Mouse (Mus musculus): ENCODE measurements around the gene Rap1gap2.

Rap1gap2 gene

DNA sequence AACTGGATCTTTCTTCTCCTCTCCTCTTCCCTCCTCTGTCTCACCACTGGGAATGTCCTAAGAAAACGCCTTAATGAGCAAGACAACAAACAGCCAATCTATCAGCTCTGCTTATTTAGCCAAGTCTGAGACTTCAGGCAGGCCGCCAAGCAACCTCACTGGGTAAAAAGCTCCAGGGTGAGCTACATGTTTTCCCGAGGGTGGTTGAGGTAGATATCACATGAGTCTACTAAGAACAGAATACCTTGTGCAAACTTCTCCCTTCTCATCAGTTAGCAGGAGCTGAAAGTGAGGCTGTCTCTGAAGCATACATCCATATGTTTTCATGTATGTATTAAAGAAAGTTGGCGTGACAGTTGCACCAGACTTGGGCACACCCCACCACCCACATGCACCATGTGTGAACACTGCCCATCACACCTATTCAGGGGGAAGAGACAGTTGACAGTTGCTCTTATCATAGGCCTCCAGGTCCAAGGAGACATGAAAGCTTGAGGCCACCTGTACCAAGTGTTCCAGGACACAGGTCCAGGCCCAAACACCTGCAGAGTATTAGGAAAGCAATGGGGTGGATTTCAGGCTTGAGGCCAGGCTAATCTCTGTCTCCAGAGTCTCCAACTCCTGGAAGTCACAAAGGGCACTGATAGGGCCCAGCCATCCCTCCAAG, 35.8 kb downstream of the Rap1gap2 start:
- peak; percentile 57 for DNase-seq (ENCODE audit: low read depth)

- peak; percentile 54 for DNase-seq (ENCODE audit: low read depth)
Observed at GRCm38 (mm10) chr11:74572459-74573061, 38.2 kb downstream of the Rap1gap2 start.

- DNase-seq (ENCODE audit: low read depth), result no peak
Observed at GRCm38 (mm10) chr11:74569735-74570134, 41.0 kb downstream of the Rap1gap2 start.

GRCm38 (mm10) chr11:74568463-74568862, 42.3 kb downstream of the Rap1gap2 start:
- no peak for DNase-seq (ENCODE audit: low read depth)

DNA sequence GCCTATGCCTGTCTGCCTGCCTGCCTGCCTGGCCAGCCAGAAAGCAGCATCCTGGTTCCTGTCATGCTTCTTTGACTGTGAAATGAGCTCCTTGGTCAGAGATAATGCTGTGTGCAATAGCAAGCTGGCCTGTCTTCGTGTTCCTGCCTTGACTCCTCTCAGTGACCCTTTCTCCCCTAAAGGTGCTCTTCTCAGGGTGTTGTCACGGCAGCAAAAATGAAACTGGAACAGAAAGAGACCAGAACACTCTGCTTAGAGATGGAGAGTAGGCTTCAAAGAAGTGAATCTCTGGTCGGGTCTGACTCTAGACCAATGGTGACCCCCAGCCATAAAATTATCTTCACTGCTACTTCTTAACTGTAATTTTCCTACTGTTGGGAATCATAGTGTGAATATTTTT, 42.7 kb downstream of the Rap1gap2 start:
- DNase-seq (ENCODE audit: low read depth), result no peak

GRCm38 (mm10) chr11:74566326-74566874, 44.3 kb downstream of the Rap1gap2 start:
- DNase-seq (ENCODE audit: low read depth), result no peak

GRCm38 (mm10) chr11:74561392-74561791, 49.3 kb downstream of the Rap1gap2 start:
- DNase-seq (ENCODE audit: low read depth), result no peak

- no peak for DNase-seq (ENCODE audit: low read depth)
Observed at GRCm38 (mm10) chr11:74560600-74561227, 50.0 kb downstream of the Rap1gap2 start.

- no peak for DNase-seq (ENCODE audit: low read depth)
Observed at GRCm38 (mm10) chr11:74559793-74560433, 50.8 kb downstream of the Rap1gap2 start.

DNA sequence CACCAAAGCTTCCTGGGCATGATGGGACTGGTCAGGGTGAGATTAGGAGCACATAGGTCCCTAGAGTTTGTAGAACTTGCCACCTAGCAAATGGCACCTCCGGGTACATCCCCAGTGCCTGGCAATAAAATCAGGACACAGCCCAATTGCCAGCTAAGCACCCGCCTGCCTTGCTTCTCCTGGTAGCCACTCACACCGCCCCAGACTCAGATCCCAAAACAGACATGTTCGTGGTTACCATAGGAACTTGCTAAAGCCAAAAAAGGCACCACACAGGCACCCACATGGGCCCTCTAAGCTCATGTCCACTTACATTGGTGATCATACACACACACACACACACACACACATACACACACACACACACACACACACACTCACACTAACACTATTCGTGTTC, 51.8 kb downstream of the Rap1gap2 start:
- no peak for DNase-seq (ENCODE audit: low read depth)

- no peak for DNase-seq (ENCODE audit: low read depth)
Observed at GRCm38 (mm10) chr11:74557456-74558230, 53.1 kb downstream of the Rap1gap2 start.

- no peak for DNase-seq (ENCODE audit: low read depth)
Observed at GRCm38 (mm10) chr11:74555716-74556374, 54.9 kb downstream of the Rap1gap2 start.

- DNase-seq (ENCODE audit: low read depth), result no peak
Observed at GRCm38 (mm10) chr11:74554683-74555341, 55.9 kb downstream of the Rap1gap2 start.

DNA sequence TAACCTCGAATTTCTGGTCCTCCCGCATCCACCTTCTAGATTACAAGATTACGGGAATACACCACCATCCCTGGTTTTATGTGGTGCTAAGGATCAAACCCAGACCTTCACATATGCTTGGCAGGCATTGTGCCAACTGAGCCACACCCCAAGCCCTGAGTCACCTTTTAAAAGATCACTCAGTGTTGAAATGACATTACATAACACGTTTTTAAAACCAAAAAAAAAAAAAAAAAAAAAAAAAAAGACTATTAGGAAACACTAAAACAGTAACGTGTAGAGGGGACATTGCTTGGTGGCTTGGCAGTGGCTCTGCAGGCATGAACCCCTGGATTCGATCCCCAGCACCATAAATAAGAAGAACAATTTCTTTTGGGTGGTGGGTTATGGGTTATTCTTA, 59.1 kb downstream of the Rap1gap2 start:
- no peak for DNase-seq (ENCODE audit: low read depth)

DNA sequence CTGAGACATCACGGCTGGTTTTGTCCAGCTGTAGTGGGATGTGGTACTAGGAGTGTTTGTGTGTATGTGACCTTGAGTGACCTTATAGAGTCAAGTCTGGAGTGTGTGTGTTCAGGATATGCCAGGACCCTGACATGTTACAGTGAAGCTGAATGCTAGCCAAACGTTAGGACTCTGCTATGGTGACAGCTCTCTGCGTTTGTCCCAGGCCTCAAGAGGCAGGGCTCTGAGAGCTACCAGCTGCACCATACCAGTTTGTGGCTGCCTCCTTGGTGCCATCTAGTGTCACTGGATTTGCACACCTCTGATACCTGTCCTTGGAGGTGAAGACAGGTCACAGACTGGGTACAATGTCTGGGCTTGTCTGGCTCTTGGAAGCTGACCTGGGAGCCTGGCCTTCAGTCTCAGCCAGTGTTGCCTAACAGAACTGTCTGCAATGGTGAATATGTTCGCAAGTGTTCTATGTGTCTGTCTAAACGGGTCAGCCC, 60.1 kb downstream of the Rap1gap2 start:
- DNase-seq (ENCODE audit: low read depth), result no peak

DNA sequence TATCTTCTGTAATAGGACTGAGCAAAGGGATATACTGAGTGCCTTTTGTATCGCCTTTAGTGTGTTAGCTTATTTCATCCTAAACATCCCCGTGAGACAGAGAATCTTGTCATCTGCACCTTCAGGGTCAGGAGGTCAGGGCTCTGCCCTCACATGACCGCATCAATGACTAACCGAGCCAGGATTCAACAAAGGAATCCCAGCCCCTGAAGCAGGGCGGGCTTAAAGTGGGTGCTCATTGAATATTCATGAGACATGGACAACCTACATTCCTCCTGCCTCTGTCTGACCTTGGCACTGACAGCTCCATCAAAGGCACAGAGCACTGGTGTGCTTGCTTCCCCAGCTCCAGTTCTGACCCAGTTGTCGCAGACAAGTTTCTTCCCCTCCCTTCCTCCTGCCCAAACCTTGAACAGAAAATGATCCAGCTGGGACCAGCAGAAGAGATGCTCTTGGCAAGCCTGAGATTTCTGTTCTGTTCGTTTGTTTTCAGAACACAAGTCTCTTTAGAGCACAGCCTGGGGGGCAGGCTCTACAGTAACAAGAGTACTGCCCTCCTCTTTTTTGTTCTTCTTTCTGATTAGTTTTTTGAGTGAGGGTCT, 61.8 kb downstream of the Rap1gap2 start:
- no peak for DNase-seq (ENCODE audit: low read depth)

GRCm38 (mm10) chr11:74546933-74547694, 63.6 kb downstream of the Rap1gap2 start:
- peak; percentile 69 for DNase-seq (ENCODE audit: low read depth)

- DNase-seq (ENCODE audit: low read depth), result peak; percentile 62
Observed at GRCm38 (mm10) chr11:74546165-74546564, 64.5 kb downstream of the Rap1gap2 start.

GRCm38 (mm10) chr11:74545560-74545959, 65.2 kb downstream of the Rap1gap2 start:
- no peak for DNase-seq (ENCODE audit: low read depth)

Measured in c-Kit-positive CD71-positive TER-119-negative erythroid progenitor cells, embryonic 14.5 days (primary cell).